Mouse (Mus musculus): ENCODE measurements around the gene Gm29427. TPM values are rescaled to one million over a fixed set of nuclear protein-coding genes. Genes with fewer than 3 reads are reported as not detected.

Gm29427 gene
- polyA plus RNA-seq, 1 experiment from 2014 or later, result not detected

DNA sequence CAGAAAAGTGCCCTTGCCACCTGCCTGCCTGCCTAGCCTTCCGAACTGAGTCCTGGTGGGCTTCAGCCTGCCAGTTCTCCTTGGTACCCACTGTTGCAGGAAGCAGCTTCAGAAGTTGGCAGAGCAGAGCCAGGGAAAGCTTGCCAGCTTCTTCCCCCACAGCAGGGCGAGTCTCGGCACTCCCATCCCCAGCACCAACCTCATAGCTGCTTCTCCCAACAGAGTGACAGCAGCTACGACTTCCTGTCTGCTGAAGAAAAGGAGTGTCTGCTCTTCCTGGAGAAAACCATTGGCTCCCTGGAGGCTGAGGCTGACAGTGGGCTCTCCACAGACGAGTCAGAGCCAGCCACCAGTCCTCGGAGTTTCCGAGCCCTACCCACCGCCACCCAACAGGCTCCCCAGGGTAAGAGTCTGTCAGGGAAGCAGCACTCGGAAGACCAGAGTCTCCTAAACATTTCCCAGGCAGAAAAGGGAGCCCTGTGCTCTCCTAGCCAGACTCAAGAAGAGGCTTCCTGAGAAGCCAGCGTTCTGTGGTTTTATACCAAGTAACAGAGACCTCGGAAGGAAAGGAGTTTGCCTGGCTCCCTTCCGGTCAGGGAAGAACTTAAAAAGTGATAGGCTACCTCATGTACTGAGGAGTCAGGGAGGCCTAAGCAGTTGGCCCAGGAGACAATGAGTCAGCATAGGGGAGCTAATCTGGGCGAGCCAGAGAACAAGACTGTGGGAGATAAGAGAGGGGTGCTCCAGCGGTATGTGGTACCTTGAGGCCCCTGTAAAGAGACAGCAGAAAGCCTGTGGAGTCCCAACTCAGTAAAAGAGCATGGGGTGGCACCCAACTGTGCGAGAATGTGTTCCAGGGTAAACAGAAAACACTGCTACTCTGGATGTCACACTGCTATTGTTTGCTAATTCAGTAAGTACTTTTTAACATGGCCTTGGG is 25.5 kb upstream of the Gm29427 start:
- Histone ChIP-seq H3K4me1 (peaks cover 17% of the 10 kb centered on the region; the same call in 1 of the 2 replicates), H3K4me3 (replicated peaks) (no peak overlapping the region), H3K27me3 (replicated peaks) (no peaks in the 10 kb centered on the region), H3K9ac (no peak overlapping the region), H3K4me2 (no peak overlapping the region), H3K27ac (peak overlapping the region; percentile 36), H3K9me3 (no peaks in the 10 kb centered on the region), H3K36me3 (peaks cover 2% of the 10 kb centered on the region; the same call in 1 of the 2 replicates)
- peak; percentile 94 for ATAC-seq (ENCODE audit: insufficient read depth, low FRiP score, low read depth)
- WGBS, result 55% methylated on average over 15 of the region's 15 CpGs

DNA sequence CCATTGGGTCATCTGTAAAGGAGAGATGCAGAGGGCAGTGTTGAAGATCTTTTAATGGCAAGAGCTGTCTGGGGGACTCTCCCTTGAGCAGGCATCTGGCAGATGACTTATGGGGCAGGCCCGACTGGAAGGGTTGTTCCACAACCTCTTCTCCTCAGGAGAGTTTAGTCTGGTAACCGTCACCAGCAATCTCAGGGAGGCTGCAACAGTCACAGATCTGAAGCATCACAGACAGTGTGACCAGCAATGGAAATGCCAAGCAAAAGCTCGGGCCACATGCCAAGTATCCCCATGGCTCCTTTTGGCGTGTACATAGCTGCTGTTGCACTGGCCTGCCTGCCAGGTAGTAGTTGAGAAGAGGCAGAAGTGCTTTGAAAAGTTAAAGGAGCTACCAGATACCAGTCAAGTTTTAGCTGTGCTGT is 24.6 kb upstream of the Gm29427 start:
- Histone ChIP-seq H3K9me3 (no peaks in the 10 kb centered on the region), H3K4me3 (replicated peaks) (no peak overlapping the region), H3K27me3 (replicated peaks) (no peaks in the 10 kb centered on the region), H3K4me1 (peaks cover 21% of the 10 kb centered on the region), H3K9ac (no peak overlapping the region), H3K27ac (peak overlapping the region; percentile 36; the same call in 1 of the 2 replicates), H3K4me2 (no peak overlapping the region), H3K36me3 (peaks cover 2% of the 10 kb centered on the region; the same call in 1 of the 2 replicates)
- WGBS, result 58% methylated on average over 4 of the region's 4 CpGs
- no peak for ATAC-seq (ENCODE audit: insufficient read depth, low FRiP score, low read depth)

DNA sequence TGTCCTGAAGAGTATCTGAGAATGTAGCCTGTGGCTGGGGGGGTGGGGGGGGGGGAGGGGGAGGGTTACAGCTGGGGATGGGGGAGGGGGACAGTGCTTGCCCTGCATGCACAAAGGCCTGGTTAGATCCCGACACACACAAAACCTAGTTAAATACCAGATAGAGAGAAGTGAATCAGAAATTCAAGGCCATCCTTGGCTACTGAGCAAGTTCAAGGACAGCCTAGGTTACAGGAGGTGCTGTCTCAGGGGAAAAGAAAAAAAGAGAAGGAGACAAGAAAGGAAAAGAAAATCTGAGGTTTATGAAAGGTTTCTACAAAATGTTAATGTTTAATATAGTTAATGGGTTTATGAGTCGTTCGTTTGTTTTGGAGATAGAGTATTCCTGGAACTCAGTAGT is 24.0 kb upstream of the Gm29427 start:
- 63% methylated on average over 3 of the region's 3 CpGs for WGBS
- ATAC-seq (ENCODE audit: insufficient read depth, low FRiP score, low read depth), result no peak
- Histone ChIP-seq H3K27ac (no peak overlapping the region), H3K4me2 (no peak overlapping the region), H3K9ac (no peak overlapping the region), H3K4me1 (peaks cover 23% of the 10 kb centered on the region), H3K27me3 (replicated peaks) (no peaks in the 10 kb centered on the region), H3K4me3 (replicated peaks) (no peak overlapping the region), H3K36me3 (peaks cover 2% of the 10 kb centered on the region; the same call in 1 of the 2 replicates), H3K9me3 (no peaks in the 10 kb centered on the region)

GRCm38 (mm10) chr1:130738551-130739106 is 23.0 kb upstream of the Gm29427 start:
- H3K9ac ChIP-seq, result no peak overlapping the region
- no peak for ATAC-seq (ENCODE audit: insufficient read depth, low FRiP score, low read depth)
- 69% methylated on average over 3 of the region's 3 CpGs for WGBS
- H3K4me1 ChIP-seq, result peaks cover 22% of the 10 kb centered on the region
- H3K4me3 ChIP-seq (replicated peaks), result no peak overlapping the region
- H3K27me3 ChIP-seq (replicated peaks), result no peaks in the 10 kb centered on the region
- H3K27ac ChIP-seq, result no peak overlapping the region
- no peak overlapping the region for H3K4me2 ChIP-seq
- no peaks in the 10 kb centered on the region for H3K9me3 ChIP-seq
- H3K36me3 ChIP-seq, result peaks cover 2% of the 10 kb centered on the region; the same call in 1 of the 2 replicates

DNA sequence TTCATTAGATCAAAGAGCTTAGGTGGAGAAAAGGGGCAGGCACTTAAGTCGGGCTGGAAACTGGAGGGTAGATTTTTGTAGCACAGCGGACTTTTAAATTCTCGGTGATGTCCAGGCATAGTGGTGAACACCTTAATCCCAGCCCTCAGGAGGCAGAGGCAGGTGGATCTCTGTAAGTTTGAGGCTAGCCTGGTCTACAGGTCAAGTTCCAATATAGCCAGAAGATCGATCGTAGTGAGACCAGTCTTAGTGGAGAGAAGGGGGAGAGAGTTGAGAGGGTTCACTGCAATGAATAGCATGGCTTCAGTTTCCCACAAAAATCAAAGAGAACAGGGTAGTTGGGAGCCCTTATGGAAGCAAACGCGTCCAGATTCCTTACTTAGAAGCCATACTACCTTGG is 22.3 kb upstream of the Gm29427 start:
- no peak overlapping the region for H3K27ac ChIP-seq
- no peak overlapping the region for H3K9ac ChIP-seq
- no peak overlapping the region for H3K4me2 ChIP-seq
- no peaks in the 10 kb centered on the region for H3K27me3 ChIP-seq (replicated peaks)
- ATAC-seq (ENCODE audit: insufficient read depth, low FRiP score, low read depth), result no peak
- peaks cover 19% of the 10 kb centered on the region for H3K4me1 ChIP-seq
- peaks cover 2% of the 10 kb centered on the region; the same call in 1 of the 2 replicates for H3K36me3 ChIP-seq
- H3K4me3 ChIP-seq (replicated peaks), result no peak overlapping the region
- H3K9me3 ChIP-seq, result no peaks in the 10 kb centered on the region
- 86% methylated on average over 7 of the region's 7 CpGs for WGBS

- WGBS, result 31% methylated on average over 11 of the region's 11 CpGs
- 0 out of 2 replicates have a peak, but pooled peaks have one; percentile 9 for ATAC-seq (ENCODE audit: insufficient read depth, low FRiP score, low read depth)
- Histone ChIP-seq H3K27me3 (replicated peaks) (no peaks in the 10 kb centered on the region), H3K9ac (no peak overlapping the region), H3K4me1 (peaks cover 19% of the 10 kb centered on the region), H3K4me2 (no peak overlapping the region; the same call in 1 of the 2 replicates), H3K9me3 (no peaks in the 10 kb centered on the region), H3K4me3 (replicated peaks) (no peak overlapping the region), H3K27ac (peak overlapping the region; percentile 18; the same call in 1 of the 2 replicates), H3K36me3 (no peaks in the 10 kb centered on the region)
Observed at GRCm38 (mm10) chr1:130737411-130737881, 21.8 kb upstream of the Gm29427 start.

DNA sequence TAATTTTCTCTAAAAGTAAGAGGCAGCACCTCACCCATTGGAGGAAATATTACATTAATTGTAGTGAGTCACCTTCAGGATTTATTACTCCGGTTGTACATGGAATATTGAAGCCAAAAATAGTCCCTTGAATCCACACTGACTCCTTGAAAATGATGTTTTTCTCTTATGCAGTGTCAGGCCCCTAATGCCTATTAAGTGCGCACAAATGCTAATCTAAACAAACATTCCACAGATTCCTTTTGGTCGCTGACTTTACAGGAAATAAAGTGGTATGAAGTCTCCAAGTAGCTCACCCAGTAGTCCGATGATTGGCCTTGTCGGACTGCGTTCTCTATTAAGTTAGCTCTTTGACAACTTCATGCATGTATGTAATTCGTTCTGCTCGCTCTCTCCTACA is 19.3 kb upstream of the Gm29427 start:
- Histone ChIP-seq H3K36me3 (no peaks in the 10 kb centered on the region), H3K27me3 (replicated peaks) (no peaks in the 10 kb centered on the region), H3K27ac (peak overlapping the region; percentile 84), H3K9ac (no peak overlapping the region), H3K4me2 (peak overlapping the region; percentile 44), H3K4me1 (peaks cover 11% of the 10 kb centered on the region), H3K9me3 (no peaks in the 10 kb centered on the region), H3K4me3 (replicated peaks) (peak overlapping the region; percentile 20)
- 38% methylated on average over 8 of the region's 8 CpGs for WGBS
- ATAC-seq (ENCODE audit: insufficient read depth, low FRiP score, low read depth), result no peak

DNA sequence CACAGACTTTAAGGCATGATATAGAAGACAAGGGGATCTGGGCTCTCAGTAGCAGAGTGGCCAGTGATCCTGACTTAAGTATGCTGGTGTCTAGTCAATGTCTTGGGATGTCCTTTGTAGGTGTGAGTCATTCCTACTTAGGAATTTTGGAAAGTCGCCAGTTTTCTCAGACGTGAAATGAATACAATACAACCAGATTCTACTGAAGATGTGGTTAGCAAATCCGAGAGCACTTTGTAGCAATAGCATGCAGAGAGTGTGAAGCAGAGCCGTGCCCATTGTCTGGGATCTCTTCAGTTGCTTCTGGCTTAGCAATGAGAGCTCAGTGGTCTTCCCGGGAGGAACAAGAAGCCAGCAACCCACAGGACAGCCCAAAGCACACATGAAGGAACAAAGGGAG is 18.9 kb upstream of the Gm29427 start:
- Histone ChIP-seq H3K9me3 (no peaks in the 10 kb centered on the region), H3K36me3 (no peaks in the 10 kb centered on the region), H3K9ac (no peak overlapping the region), H3K27ac (peak overlapping the region; percentile 84), H3K4me1 (peaks cover 11% of the 10 kb centered on the region), H3K4me2 (peak overlapping the region; percentile 44), H3K27me3 (replicated peaks) (no peaks in the 10 kb centered on the region), H3K4me3 (replicated peaks) (peak overlapping the region; percentile 20)
- ATAC-seq (ENCODE audit: insufficient read depth, low FRiP score, low read depth), result no peak
- WGBS, result 37% methylated on average over 5 of the region's 5 CpGs

- 67% methylated on average over 4 of the region's 4 CpGs for whole genome bisulfite sequencing
- H3K27me3 ChIP-seq (replicated peaks), result no peaks in the 10 kb centered on the region
- peak overlapping the region; percentile 44 for H3K4me2 ChIP-seq
- H3K9me3 ChIP-seq, result no peaks in the 10 kb centered on the region
- ATAC-seq (ENCODE audit: insufficient read depth, low FRiP score, low read depth), result peak; percentile 79
- H3K27ac ChIP-seq, result peak overlapping the region; percentile 84
- no peaks in the 10 kb centered on the region for H3K36me3 ChIP-seq
- peaks cover 11% of the 10 kb centered on the region for H3K4me1 ChIP-seq
- H3K4me3 ChIP-seq (replicated peaks), result peak overlapping the region; percentile 41
- H3K9ac ChIP-seq, result no peak overlapping the region
Observed at GRCm38 (mm10) chr1:130733671-130734070, 18.1 kb upstream of the Gm29427 start.

GRCm38 (mm10) chr1:130732706-130733658 is 17.4 kb upstream of the Gm29427 start:
- H3K4me2 ChIP-seq, result peak overlapping the region; percentile 44
- peak overlapping the region; percentile 84 for H3K27ac ChIP-seq
- H3K36me3 ChIP-seq, result no peaks in the 10 kb centered on the region
- H3K4me1 ChIP-seq, result peaks cover 11% of the 10 kb centered on the region
- no peaks in the 10 kb centered on the region for H3K9me3 ChIP-seq
- peak; percentile 49 for ATAC-seq (ENCODE audit: insufficient read depth, low FRiP score, low read depth)
- WGBS, result 69% methylated on average over 13 of the region's 13 CpGs
- H3K9ac ChIP-seq, result no peak overlapping the region
- no peaks in the 10 kb centered on the region for H3K27me3 ChIP-seq (replicated peaks)
- H3K4me3 ChIP-seq (replicated peaks), result peak overlapping the region; percentile 41

- 6% methylated on average over 10 of the region's 10 CpGs for WGBS
- no peaks in the 10 kb centered on the region for H3K27me3 ChIP-seq (replicated peaks)
- H3K36me3 ChIP-seq, result no peaks in the 10 kb centered on the region
- no peaks in the 10 kb centered on the region for H3K9me3 ChIP-seq
- peak; percentile 89 for ATAC-seq (ENCODE audit: insufficient read depth, low FRiP score, low read depth)
- peak within 1 kb of the TSS; percentile 46 for H3K4me2 ChIP-seq
- H3K4me3 ChIP-seq (replicated peaks), result peak within 1 kb of the TSS; percentile 41
- peaks cover 11% of the 10 kb centered on the region for H3K4me1 ChIP-seq
- peak within 1 kb of the TSS; percentile 84 for H3K27ac ChIP-seq
- no peak within 1 kb of the TSS for H3K9ac ChIP-seq
Observed at GRCm38 (mm10) chr1:130731741-130732337, 16.2 kb upstream of the Gm29427 start, which contains the start of gene AA986860. AA986860 (plus strand) TSS chr1:130731976.

Data from stomach, embryonic 15.5 days (tissue).